Mouse (Mus musculus): ENCODE results near the gene Tmem269. TPM values are rescaled to one million over a fixed set of nuclear protein-coding genes. Genes with fewer than 3 reads are reported as not detected.

The Tmem269 gene
- polyA plus RNA-seq (2015; fragmentation: Nextera tagmentation; extraction: Ambion mirVana), result 0.07 and 0.10 TPM in 2 replicates

DNA sequence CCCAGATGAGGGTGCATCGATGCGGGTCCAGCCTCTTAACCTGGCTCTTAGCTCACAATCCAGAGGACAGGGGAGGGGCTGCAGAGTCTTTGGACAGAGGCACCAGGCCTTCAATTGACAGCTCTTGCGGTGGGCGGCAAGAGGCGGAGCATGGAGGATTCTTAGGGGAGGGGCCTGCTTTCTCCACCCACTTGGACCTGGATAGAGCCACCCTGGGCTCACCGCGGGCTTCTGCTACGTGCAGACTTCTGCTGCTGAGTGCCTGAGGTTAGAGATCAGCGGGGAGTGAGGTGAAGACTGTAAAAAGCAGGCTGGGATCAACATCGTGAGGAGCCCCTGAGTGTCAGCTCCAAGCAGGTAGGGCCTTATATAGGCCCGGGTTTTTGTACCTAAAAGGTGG lies at the start of gene Tmem269:
Tmem269 (minus strand) TSS at position 49 of the 400 bp plus-strand sequence.
- Histone ChIP-seq H3K27ac (replicated peaks) (no peak within 1 kb of the TSS), H3K27me3 (ENCODE audit: control insufficient read depth, insufficient read depth, low read length) (no peaks in the 10 kb centered on the region), H3K4me2 (replicated peaks; ENCODE audit: low read depth) (no peak within 1 kb of the TSS), H3K36me3 (ENCODE audit: control insufficient read depth, insufficient read depth, low read length) (no peaks in the 10 kb centered on the region; the same call in 1 of the 2 replicates), H3K9ac (ENCODE audit: low read length) (no peak within 1 kb of the TSS), H3K9me3 (ENCODE audit: control insufficient read depth, low read length) (no peaks in the 10 kb centered on the region), H3K4me3 (ENCODE audit: low read depth, low read length) (no peak within 1 kb of the TSS), H3K4me1 (replicated peaks; ENCODE audit: control insufficient read depth, insufficient read depth) (no peaks in the 10 kb centered on the region)
- ATAC-seq (ENCODE audit: low FRiP score, low TSS enrichment) (no peak), DNase-seq (ENCODE audit: low spot score) (no peak)
- TF ChIP-seq EP300 (optimal IDR thresholded peaks at IDR 0.05) (no peak), CTCF (IDR thresholded peaks at IDR 0.05; ENCODE audit: low read depth) (no peak)
- WGBS, result 13% methylated on average over 11 of the region's 11 CpGs

DNA sequence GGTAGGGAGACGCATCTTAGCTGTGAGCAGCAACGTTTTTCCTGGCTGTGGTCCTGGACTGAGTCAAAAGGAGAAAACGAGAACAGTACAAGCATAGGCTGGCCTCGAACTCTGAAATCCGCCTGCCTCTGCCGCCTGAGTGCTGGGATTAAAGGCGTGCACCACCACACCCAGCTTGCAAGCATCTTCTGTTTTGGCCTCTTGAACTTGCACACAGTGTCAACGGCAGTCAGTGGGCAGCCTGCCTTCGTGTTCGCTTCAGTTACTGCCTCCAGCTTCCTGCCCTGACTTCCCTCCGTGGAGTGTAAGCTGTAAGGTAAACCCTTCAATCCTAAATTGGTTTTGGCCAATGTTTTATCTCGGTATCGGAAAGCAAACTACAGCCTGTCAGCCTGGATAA lies 48.6 kb upstream of the Tmem269 start:
- H3K9ac ChIP-seq (ENCODE audit: low read length), result no peak overlapping the region
- 0 out of 2 replicates have a peak, but pooled peaks cover 2% of the 10 kb centered on the region for H3K36me3 ChIP-seq (ENCODE audit: control insufficient read depth, insufficient read depth, low read length)
- TF ChIP-seq CTCF (IDR thresholded peaks at IDR 0.05; ENCODE audit: low read depth) (no peak), EP300 (optimal IDR thresholded peaks at IDR 0.05) (no peak)
- no peak overlapping the region for H3K4me2 ChIP-seq (replicated peaks; ENCODE audit: low read depth)
- no peaks in the 10 kb centered on the region for H3K4me1 ChIP-seq (replicated peaks; ENCODE audit: control insufficient read depth, insufficient read depth)
- 57% methylated on average over 13 of the region's 13 CpGs for WGBS
- no peak for DNase-seq (ENCODE audit: low spot score)
- no peak overlapping the region for H3K4me3 ChIP-seq (ENCODE audit: low read depth, low read length)
- H3K27me3 ChIP-seq (ENCODE audit: control insufficient read depth, insufficient read depth, low read length), result no peaks in the 10 kb centered on the region
- ATAC-seq (ENCODE audit: low FRiP score, low TSS enrichment), result no peak
- H3K27ac ChIP-seq (replicated peaks), result no peak overlapping the region
- H3K9me3 ChIP-seq (ENCODE audit: control insufficient read depth, low read length), result no peaks in the 10 kb centered on the region

DNA sequence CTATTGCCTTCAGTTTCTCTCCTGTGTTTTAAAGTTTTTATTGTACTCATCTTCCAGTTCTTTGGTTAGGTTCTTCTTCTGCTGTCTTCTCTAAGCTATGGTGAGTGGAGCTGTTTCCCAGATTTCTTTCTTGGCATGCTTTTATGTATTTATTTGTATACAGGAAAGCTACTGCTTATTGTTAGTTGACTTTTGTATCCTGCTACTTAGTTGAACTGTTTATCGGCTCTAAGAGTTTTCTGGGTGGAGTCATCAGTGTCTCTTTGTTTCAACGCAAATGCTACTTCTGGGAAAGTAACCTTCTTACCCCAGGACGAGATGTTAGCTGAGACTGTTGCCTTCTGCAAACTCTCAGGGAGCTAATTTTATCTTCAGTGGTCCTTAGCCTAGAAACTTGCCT lies 45.4 kb upstream of the Tmem269 start:
- no peak overlapping the region for H3K4me3 ChIP-seq (ENCODE audit: low read depth, low read length)
- no peaks in the 10 kb centered on the region for H3K36me3 ChIP-seq (ENCODE audit: control insufficient read depth, insufficient read depth, low read length)
- ATAC-seq (ENCODE audit: low FRiP score, low TSS enrichment), result no peak
- no peaks in the 10 kb centered on the region for H3K9me3 ChIP-seq (ENCODE audit: control insufficient read depth, low read length)
- no peak overlapping the region for H3K4me2 ChIP-seq (replicated peaks; ENCODE audit: low read depth)
- H3K27ac ChIP-seq (replicated peaks), result no peak overlapping the region
- H3K27me3 ChIP-seq (ENCODE audit: control insufficient read depth, insufficient read depth, low read length), result no peaks in the 10 kb centered on the region
- TF ChIP-seq EP300 (optimal IDR thresholded peaks at IDR 0.05) (no peak), CTCF (IDR thresholded peaks at IDR 0.05; ENCODE audit: low read depth) (no peak)
- H3K4me1 ChIP-seq (replicated peaks; ENCODE audit: control insufficient read depth, insufficient read depth), result no peaks in the 10 kb centered on the region
- H3K9ac ChIP-seq (ENCODE audit: low read length), result no peak overlapping the region
- no peak for DNase-seq (ENCODE audit: low spot score)
- WGBS, result 51% methylated on average over 3 of the region's 3 CpGs

DNA sequence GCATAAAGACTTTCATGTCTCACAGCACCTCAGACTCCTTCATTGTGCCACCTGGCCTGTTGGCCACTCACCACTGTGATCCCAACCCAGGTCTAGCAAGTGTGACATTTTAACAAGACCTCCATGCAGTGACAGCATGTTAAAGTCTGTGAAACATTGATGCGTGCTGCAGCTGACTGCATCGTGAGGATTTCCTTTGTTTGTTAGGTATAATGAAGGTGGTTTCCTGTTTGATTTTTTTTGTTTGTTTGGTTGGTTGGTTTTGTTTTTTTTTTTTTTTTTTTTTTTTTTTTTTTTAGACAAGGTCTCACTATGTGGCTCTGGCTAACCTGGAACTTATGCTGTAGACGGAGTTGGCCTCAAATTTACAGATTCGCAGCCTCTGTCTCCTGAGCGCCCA lies 44.5 kb upstream of the Tmem269 start:
- TF ChIP-seq EP300 (optimal IDR thresholded peaks at IDR 0.05), result no peak
- TF ChIP-seq CTCF (IDR thresholded peaks at IDR 0.05; ENCODE audit: low read depth), result no peak
- no peak overlapping the region for H3K4me3 ChIP-seq (ENCODE audit: low read depth, low read length)
- no peaks in the 10 kb centered on the region for H3K27me3 ChIP-seq (ENCODE audit: control insufficient read depth, insufficient read depth, low read length)
- H3K4me1 ChIP-seq (replicated peaks; ENCODE audit: control insufficient read depth, insufficient read depth), result no peaks in the 10 kb centered on the region
- H3K9ac ChIP-seq (ENCODE audit: low read length), result no peak overlapping the region
- DNase-seq (ENCODE audit: low spot score), result no peak
- H3K36me3 ChIP-seq (ENCODE audit: control insufficient read depth, insufficient read depth, low read length), result no peaks in the 10 kb centered on the region
- H3K9me3 ChIP-seq (ENCODE audit: control insufficient read depth, low read length), result no peaks in the 10 kb centered on the region
- ATAC-seq (ENCODE audit: low FRiP score, low TSS enrichment), result no peak
- WGBS, result 89% methylated on average over 5 of the region's 5 CpGs
- H3K4me2 ChIP-seq (replicated peaks; ENCODE audit: low read depth), result no peak overlapping the region
- no peak overlapping the region for H3K27ac ChIP-seq (replicated peaks)

DNA sequence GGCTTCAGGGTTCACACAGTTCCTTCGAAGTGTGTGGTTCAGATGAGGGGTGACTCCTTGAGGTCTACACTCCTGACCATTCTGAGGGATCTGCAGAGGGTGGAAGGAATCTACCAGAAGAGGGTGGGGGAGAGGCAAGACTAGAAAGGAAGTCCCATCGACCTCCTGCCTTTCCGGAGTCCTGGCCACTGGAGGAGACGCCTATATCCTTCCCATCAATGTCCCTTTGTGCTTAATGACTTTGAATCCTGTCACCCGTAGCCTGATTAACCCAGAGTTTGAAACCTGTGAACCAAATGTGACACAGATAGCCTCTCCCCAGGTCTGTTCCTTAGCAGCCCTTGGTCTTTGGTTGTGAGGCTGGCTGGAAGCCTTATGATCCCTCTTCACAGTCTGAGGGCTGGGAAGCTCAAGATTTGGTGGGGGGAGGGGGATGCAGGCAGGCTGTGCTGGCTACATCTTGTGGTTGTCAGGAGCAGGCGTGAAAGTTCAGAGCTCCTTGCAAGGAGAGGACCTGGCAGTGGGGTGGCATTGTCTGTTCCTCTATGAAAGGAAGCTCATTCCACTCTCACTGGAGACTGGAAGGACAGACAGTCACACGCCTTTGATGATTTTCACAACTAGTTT lies 43.2 kb upstream of the Tmem269 start:
- Histone ChIP-seq H3K36me3 (ENCODE audit: control insufficient read depth, insufficient read depth, low read length) (no peaks in the 10 kb centered on the region), H3K4me1 (replicated peaks; ENCODE audit: control insufficient read depth, insufficient read depth) (no peaks in the 10 kb centered on the region), H3K9ac (ENCODE audit: low read length) (no peak overlapping the region), H3K9me3 (ENCODE audit: control insufficient read depth, low read length) (no peaks in the 10 kb centered on the region), H3K4me3 (ENCODE audit: low read depth, low read length) (no peak overlapping the region), H3K27ac (replicated peaks) (no peak overlapping the region), H3K4me2 (replicated peaks; ENCODE audit: low read depth) (no peak overlapping the region), H3K27me3 (ENCODE audit: control insufficient read depth, insufficient read depth, low read length) (no peaks in the 10 kb centered on the region)
- WGBS, result 57% methylated on average over 7 of the region's 7 CpGs
- TF ChIP-seq CTCF (IDR thresholded peaks at IDR 0.05; ENCODE audit: low read depth) (no peak), EP300 (optimal IDR thresholded peaks at IDR 0.05) (no peak)
- DNase-seq (ENCODE audit: low spot score) (no peak), ATAC-seq (ENCODE audit: low FRiP score, low TSS enrichment) (no peak)

DNA sequence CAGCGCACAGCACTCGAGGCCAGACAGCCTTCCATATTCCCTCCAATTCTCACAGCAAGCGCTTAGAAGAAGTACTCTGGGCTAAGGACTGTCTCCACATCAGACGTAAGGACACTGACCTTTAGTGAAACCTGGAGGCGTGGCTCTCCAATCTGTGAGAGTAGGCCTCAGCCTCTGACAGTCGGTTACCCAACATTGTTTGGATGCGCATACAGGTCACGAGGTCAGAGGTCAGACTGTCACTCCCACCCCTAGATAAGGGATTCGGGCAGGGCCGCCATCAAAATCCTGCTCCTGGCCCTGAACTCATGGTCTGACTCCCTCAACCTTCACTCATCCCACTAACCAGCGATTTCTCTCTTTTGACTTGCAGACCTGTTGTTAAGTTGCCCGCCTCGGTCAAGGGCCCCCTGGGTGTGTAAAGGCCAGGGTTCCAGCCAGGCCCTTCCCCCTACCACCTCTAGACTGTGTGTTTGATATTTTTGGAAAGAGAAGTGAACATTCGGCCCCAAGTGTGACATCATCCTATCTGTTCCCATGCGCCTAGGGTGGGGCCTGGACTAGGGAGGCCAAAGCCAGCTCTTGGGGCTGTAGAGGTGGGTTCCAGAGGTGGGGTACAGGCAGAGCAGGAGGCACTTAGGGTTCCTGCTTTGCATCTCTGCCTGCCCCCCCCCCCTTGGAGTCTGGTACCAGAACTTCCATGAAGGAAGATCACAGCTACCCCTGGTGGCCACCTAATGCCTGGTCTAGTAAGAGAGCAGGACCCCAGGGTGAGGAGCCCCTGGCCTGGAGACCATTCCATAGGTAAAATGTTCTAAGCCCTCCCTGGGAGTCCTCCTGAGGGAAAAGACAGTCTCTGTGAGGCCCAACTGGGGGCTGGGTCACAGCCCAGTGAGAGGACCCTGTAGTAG lies 41.6 kb upstream of the Tmem269 start:
- no peaks in the 10 kb centered on the region for H3K9me3 ChIP-seq (ENCODE audit: control insufficient read depth, low read length)
- 78% methylated on average over 15 of the region's 15 CpGs for WGBS
- TF ChIP-seq CTCF (IDR thresholded peaks at IDR 0.05; ENCODE audit: low read depth) (peak; percentile 49), EP300 (optimal IDR thresholded peaks at IDR 0.05) (no peak)
- no peak for DNase-seq (ENCODE audit: low spot score)
- no peak overlapping the region for H3K27ac ChIP-seq (replicated peaks)
- no peaks in the 10 kb centered on the region for H3K36me3 ChIP-seq (ENCODE audit: control insufficient read depth, insufficient read depth, low read length)
- no peak overlapping the region for H3K4me3 ChIP-seq (ENCODE audit: low read depth, low read length)
- peak; percentile 33; the same call in 1 of the 2 replicates for ATAC-seq (ENCODE audit: low FRiP score, low TSS enrichment)
- H3K4me1 ChIP-seq (replicated peaks; ENCODE audit: control insufficient read depth, insufficient read depth), result no peaks in the 10 kb centered on the region
- H3K9ac ChIP-seq (ENCODE audit: low read length), result no peak overlapping the region
- H3K27me3 ChIP-seq (ENCODE audit: control insufficient read depth, insufficient read depth, low read length), result no peaks in the 10 kb centered on the region
- H3K4me2 ChIP-seq (replicated peaks; ENCODE audit: low read depth), result no peak overlapping the region
